Mouse (Mus musculus) ES-E14 (cell line): ENCODE results near the gene Sgms1.

ENCODE experiments used
- ZC3H11A ChIP-seq: IDR thresholded peaks from 2 replicates; pipeline ENCODE4 v1.6.1; 2012; ENCODE audit warnings: low read depth, mild to moderate bottlenecking, inconsistent platforms, low read length, borderline replicate concordance
- ZNF384 ChIP-seq: IDR thresholded peaks from 2 replicates; pipeline ENCODE4 v1.6.1; 2012; ENCODE audit warnings: low read depth, low read length, inconsistent platforms

DNA sequence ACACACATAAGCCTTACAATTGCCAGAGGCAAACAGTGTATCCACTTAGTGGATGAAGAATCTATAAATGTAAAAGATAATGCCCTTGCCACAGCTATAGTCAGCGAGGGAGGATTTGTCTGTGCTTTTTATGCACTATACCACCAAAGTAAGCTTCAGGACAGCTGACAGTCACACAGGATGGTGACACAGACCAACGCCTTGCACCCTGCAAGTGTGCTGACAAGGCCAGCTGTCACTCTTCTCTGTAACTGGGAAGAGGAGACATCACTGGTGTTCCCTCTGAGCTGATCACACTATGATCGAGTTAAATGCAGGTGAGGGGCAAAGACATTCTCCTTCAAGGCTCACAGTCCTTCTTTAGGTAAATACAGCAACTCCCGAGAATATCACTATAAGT is 56.0 kb downstream of the Sgms1 start:
- no peak for TF ChIP-seq ZC3H11A
- TF ChIP-seq ZNF384, result no peak
